Mouse (Mus musculus) embryonic facial prominence, embryonic 11.5 days (tissue): ENCODE measurements around the gene Hcrtr1. TPM values are rescaled to one million over a fixed set of nuclear protein-coding genes. Genes with fewer than 3 reads are reported as not detected.

ENCODE experiments used
- ATAC-seq: fragments of 200-750 bp; cut with Nextera tagmentation; replicated peaks from 2 replicates; pipeline ENCODE4 v1.8.0; 2017; ENCODE audit warnings: low read depth; ENCODE audit not compliant: insufficient number of reproducible peaks, low FRiP score, low TSS enrichment
- DNase-seq: peaks from one replicate; pipeline ENCODE4 v3.0.0-alpha.2; 2015; ENCODE audit warnings: low spot score
- H3K27ac ChIP-seq: fragments of 300-500 bp; sonication (generic); replicated peaks from 2 replicates; pipeline ENCODE4 v1.5.1; 2014; ENCODE audit warnings: mild to moderate bottlenecking, low read depth, low read length, control low read depth
- H3K27me3 ChIP-seq: fragments of 300-500 bp; sonication (generic); 2 replicates; pipeline ENCODE4 v1.6.1; 2014; ENCODE audit warnings: mild to moderate bottlenecking, low read length, moderate library complexity, mixed read lengths; ENCODE audit not compliant: control insufficient read depth, insufficient read depth
- H3K36me3 ChIP-seq: fragments of 300-500 bp; sonication (generic); replicated peaks from 2 replicates; pipeline ENCODE4 v1.6.1; 2014; ENCODE audit warnings: low read depth, mild to moderate bottlenecking, low read length, moderate library complexity, mixed read lengths; ENCODE audit not compliant: control insufficient read depth, insufficient read depth
- H3K4me1 ChIP-seq: fragments of 300-500 bp; sonication (generic); 2 replicates; pipeline ENCODE4 v1.6.1; 2014; ENCODE audit warnings: low read length, mixed read lengths; ENCODE audit not compliant: control insufficient read depth, insufficient read depth
- H3K4me2 ChIP-seq: fragments of 300-500 bp; sonication (generic); 2 replicates; pipeline ENCODE4 v1.6.1; 2014; ENCODE audit warnings: low read depth, mild to moderate bottlenecking, control low read depth, low read length, moderate library complexity
- H3K4me3 ChIP-seq: fragments of 300-500 bp; sonication (generic); 2 replicates; pipeline ENCODE4 v1.5.1; 2014; ENCODE audit warnings: low read depth, low read length, control low read depth
- H3K9ac ChIP-seq: fragments of 300-500 bp; sonication (generic); replicated peaks from 2 replicates; pipeline ENCODE4 v1.6.1; 2014; ENCODE audit warnings: mild to moderate bottlenecking, control low read depth, low read length
- H3K9me3 ChIP-seq: fragments of 300-500 bp; sonication (generic); replicated peaks from 2 replicates; pipeline ENCODE4 v1.6.1; 2016; ENCODE audit warnings: mild to moderate bottlenecking, low read length, inconsistent platforms, mixed read lengths; ENCODE audit not compliant: control insufficient read depth
- WGBS: fragments of 180-500 bp; shearing (Covaris S2); extraction: QIAGEN DNeasy Blood & Tissue Kit; methylation state at CpG from one replicate; pipeline ENCODE4 v1.1.7; 2014; 5-methylcytosine and 5-hydroxymethylcytosine counted together
- polyA plus RNA-seq: library from polyadenylated mRNA; unstranded; fragments of >200 nt; fragmentation: Nextera tagmentation; extraction: Ambion mirVana; gene quantifications from 2 replicates; pipeline ENCODE4 v1.2.1, GENCODE M21; 2014

Hcrtr1 gene
- polyA plus RNA-seq, 1 experiment from 2014 or later, result 0.31 TPM

DNA sequence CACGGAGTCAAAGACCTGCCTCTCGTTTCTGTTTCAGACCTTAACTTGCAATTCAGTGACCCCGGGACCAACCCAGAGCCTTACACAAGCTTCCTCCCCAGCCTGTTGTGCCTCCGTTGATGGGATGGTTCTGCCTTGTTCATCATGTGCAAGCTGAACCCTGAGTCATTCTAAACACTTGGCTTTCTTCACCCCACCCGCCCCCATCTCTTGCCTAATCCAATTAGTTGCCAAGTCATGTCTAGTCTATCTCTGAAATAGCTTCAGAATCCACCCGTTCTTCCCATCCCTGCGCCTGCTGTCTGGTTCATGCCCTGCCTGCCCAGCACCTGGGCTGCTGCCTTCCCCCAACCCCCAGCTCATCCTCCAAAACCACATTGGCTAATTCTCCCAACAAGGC, 26.9 kb downstream of the Hcrtr1 start:
- no peak overlapping the region for H3K9ac ChIP-seq
- no peaks in the 10 kb centered on the region for H3K36me3 ChIP-seq
- H3K9me3 ChIP-seq, result no peaks in the 10 kb centered on the region
- no peaks in the 10 kb centered on the region for H3K4me1 ChIP-seq
- H3K27me3 ChIP-seq, result no peaks in the 10 kb centered on the region
- DNase-seq, result no peak
- WGBS, result 80% methylated on average over 7 of the region's 7 CpGs
- H3K4me2 ChIP-seq, result no peak overlapping the region
- H3K27ac ChIP-seq, result no peak overlapping the region
- no peak overlapping the region for H3K4me3 ChIP-seq
- ATAC-seq, result no peak

DNA sequence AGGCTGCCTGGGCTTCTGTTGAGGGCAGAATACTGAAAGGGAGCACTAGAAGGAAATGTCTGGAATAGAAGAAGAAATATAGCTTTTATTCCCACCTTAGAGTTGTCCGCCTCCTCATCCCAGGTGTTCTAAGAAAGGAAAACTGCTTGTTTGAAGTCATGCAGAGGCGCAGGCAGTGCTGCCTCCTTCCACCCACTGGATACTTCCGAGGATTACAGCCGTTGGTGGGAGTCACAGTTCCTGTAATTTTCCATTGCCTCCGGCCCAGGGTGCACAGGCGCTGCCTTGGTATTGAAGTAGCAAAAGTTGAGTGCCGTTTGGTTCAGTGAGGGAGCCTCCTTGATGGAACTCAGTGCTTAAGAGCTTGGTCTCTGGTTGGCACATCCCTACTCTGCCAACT, 29.1 kb downstream of the Hcrtr1 start:
- H3K4me1 ChIP-seq, result no peaks in the 10 kb centered on the region
- H3K4me3 ChIP-seq, result no peak overlapping the region
- no peaks in the 10 kb centered on the region for H3K9me3 ChIP-seq
- H3K4me2 ChIP-seq, result no peak overlapping the region
- no peak overlapping the region for H3K27ac ChIP-seq
- H3K9ac ChIP-seq, result no peak overlapping the region
- H3K27me3 ChIP-seq, result no peaks in the 10 kb centered on the region
- H3K36me3 ChIP-seq, result no peaks in the 10 kb centered on the region
- DNase-seq, result no peak
- WGBS, result 83% methylated on average over 7 of the region's 7 CpGs
- no peak for ATAC-seq

DNA sequence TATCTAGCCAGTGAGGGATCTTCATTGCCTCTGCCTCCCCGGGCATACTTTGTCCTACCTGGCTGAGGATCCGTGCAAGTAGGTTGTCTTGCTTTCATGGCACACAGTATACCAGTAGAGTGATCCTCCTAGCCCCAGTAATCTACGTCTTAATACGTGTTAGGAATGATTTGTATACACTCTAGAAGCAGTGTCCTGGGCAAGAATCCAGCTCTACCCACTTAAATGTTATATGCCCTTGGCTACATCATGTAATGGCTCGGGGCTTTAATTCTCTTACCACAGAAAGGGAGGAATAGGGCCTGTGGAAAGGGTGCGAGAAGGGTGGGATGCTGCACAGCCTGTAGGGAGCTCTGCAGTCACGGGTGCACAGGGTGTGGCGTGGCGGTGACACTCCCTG, 29.5 kb downstream of the Hcrtr1 start:
- Histone ChIP-seq H3K9ac (no peak overlapping the region), H3K27me3 (no peaks in the 10 kb centered on the region), H3K27ac (no peak overlapping the region), H3K9me3 (no peaks in the 10 kb centered on the region), H3K4me1 (no peaks in the 10 kb centered on the region), H3K36me3 (no peaks in the 10 kb centered on the region), H3K4me2 (no peak overlapping the region), H3K4me3 (no peak overlapping the region)
- DNase-seq (no peak), ATAC-seq (no peak)
- 92% methylated on average over 9 of the region's 9 CpGs for WGBS

DNA sequence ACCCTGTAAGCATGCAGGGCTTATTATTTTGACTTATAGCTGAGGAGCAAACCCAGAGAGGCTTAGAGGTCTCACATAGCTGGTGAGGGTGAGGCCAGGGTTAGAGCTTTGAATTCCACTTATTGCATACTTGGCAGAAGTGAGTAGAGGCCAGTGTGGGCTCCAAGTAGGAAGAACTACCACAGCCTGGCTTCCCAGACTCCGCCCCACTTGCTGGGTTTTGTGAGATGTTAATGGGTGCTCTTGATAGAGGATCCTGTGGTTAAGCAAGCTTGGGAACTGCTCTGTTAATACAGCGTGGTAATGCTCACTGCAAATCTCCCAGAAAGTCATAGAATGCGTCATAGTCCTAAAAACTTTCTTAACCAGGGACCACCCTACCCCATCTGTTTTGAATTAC, 30.2 kb downstream of the Hcrtr1 start:
- no peak overlapping the region for H3K4me3 ChIP-seq
- no peaks in the 10 kb centered on the region for H3K4me1 ChIP-seq
- H3K27me3 ChIP-seq, result no peaks in the 10 kb centered on the region
- H3K27ac ChIP-seq, result no peak overlapping the region
- 65% methylated on average over 3 of the region's 3 CpGs for WGBS
- H3K4me2 ChIP-seq, result no peak overlapping the region
- no peak for ATAC-seq
- no peak for DNase-seq
- H3K9me3 ChIP-seq, result no peaks in the 10 kb centered on the region
- H3K9ac ChIP-seq, result no peak overlapping the region
- H3K36me3 ChIP-seq, result no peaks in the 10 kb centered on the region

DNA sequence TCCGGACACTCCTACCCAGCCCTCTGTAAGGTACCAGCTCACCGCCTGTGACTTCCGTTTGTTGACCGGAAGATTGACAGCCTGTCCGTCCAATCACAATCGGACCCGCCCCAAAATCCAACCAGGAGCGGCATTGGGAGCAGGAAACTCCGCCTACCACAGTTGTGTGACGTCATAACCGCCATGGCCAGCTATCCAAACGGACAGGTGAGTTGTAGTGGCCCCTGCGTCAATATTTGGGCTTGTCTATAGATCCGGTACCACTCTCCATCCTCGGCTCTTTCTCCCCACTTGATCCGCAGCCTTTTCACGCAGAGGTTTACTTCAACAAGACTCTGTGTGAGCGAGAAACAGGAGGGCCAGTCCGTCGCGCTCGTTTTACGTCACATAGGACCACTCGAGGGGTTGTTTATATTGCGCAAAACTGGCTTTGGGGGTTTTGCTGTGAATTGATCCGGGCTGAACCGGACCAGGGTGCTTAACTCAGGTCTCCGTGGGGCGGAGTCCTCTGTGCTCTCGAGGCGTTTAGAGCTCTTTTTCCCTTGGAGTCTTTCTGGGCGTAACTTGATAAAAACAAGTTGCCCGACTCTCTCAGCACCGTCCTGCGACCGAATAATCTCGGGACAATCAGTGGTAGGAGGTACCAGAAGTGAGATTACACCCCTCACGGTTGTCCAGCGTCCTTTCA, 31.6 kb downstream of the Hcrtr1 start:
- H3K9me3 ChIP-seq, result no peaks in the 10 kb centered on the region
- no peaks in the 10 kb centered on the region for H3K36me3 ChIP-seq
- WGBS, result 1% methylated on average over 39 of the region's 39 CpGs
- DNase-seq (peak; percentile 100), ATAC-seq (peak; percentile 81)
- no peaks in the 10 kb centered on the region for H3K4me1 ChIP-seq
- peak overlapping the region; percentile 56 for H3K9ac ChIP-seq
- H3K4me2 ChIP-seq, result peak overlapping the region; percentile 39
- H3K27ac ChIP-seq, result no peak overlapping the region
- peak overlapping the region; percentile 68 for H3K4me3 ChIP-seq
- H3K27me3 ChIP-seq, result no peaks in the 10 kb centered on the region

DNA sequence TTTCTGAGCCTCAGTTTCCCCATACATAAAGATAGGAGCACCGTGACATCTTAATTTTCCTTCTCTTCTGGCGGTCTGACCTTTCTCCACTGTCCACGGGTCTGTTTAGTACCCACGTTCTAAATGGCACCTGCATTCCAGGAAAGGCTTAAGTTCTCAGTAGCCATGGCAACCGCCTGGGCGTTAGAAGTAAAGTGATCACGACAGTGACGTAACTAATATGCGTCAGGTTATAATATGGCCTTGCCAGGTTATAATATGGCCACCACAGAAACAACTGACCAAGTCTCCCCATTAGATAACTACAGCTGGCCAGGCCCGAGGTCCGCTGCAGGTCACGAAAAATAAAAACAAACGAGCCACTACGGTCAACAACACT, 32.1 kb downstream of the Hcrtr1 start:
- Histone ChIP-seq H3K27me3 (no peaks in the 10 kb centered on the region), H3K4me3 (peak overlapping the region; percentile 68), H3K27ac (no peak overlapping the region), H3K9me3 (no peaks in the 10 kb centered on the region), H3K36me3 (no peaks in the 10 kb centered on the region), H3K4me1 (no peaks in the 10 kb centered on the region), H3K9ac (peak overlapping the region; percentile 48; the same call in 1 of the 2 replicates), H3K4me2 (peak overlapping the region; percentile 13; the same call in 1 of the 2 replicates)
- 10% methylated on average over 14 of the region's 14 CpGs for WGBS
- ATAC-seq (peak; percentile 36), DNase-seq (peak; percentile 85)

DNA sequence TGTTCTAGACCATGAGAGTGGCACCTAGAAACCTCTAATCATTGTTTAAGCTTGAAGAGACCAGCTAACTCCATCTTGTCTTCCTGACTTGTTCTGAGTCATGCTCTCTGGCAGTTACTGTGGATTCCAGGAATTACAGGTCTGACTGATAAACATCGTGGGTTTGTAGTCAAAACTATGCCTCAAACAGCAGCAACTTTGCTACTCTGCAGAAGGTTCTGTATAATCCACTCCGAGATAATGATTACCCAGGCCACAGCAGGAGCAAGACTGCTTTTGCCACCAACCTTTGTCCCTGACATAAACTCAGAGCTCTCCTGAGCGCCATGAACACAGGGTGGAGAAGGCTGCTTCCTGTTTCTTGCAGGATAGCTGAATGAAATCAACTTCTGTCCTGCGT, 34.6 kb downstream of the Hcrtr1 start:
- no peaks in the 10 kb centered on the region for H3K9me3 ChIP-seq
- 85% methylated on average over 4 of the region's 4 CpGs for WGBS
- H3K4me1 ChIP-seq, result no peaks in the 10 kb centered on the region
- no peaks in the 10 kb centered on the region for H3K27me3 ChIP-seq
- no peak overlapping the region for H3K4me2 ChIP-seq
- H3K4me3 ChIP-seq, result no peak overlapping the region
- no peak overlapping the region for H3K27ac ChIP-seq
- no peaks in the 10 kb centered on the region for H3K36me3 ChIP-seq
- DNase-seq (no peak), ATAC-seq (no peak)
- no peak overlapping the region for H3K9ac ChIP-seq

DNA sequence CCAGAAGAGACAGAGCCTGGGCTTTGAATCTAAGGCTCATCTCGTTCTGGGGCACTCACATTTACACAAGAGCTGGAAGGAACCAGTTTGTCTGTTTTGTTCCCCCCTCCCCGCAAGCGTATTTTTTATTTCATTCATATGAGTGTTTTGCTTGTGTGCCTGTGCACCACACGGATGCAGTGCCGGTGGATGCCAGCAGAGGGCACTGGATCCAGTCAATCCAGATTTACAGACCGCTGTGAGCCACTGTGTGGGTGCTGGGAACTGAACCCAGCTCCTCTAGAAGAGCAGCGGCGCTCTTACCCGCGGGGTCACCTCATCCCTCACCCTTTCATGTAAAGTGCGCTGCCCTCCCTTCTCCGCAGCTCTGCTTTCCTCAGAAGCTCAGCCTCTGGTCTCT, 35.5 kb downstream of the Hcrtr1 start:
- H3K4me3 ChIP-seq, result no peak overlapping the region
- no peak for DNase-seq
- no peak overlapping the region for H3K4me2 ChIP-seq
- no peaks in the 10 kb centered on the region for H3K9me3 ChIP-seq
- H3K4me1 ChIP-seq, result no peaks in the 10 kb centered on the region
- H3K27me3 ChIP-seq, result no peaks in the 10 kb centered on the region
- 81% methylated on average over 12 of the region's 12 CpGs for WGBS
- H3K36me3 ChIP-seq, result no peaks in the 10 kb centered on the region
- H3K9ac ChIP-seq, result no peak overlapping the region
- no peak overlapping the region for H3K27ac ChIP-seq
- ATAC-seq, result no peak
